Mouse (Mus musculus): ENCODE data around the gene Senp1. TPM values are rescaled to one million over a fixed set of nuclear protein-coding genes. Genes with fewer than 3 reads are reported as not detected.
A peak's percentile ranks its signal among the peaks of the same experiment; 100 is the strongest.

Senp1 gene
- 0.71 and 1.0 TPM in 2 replicates for polyA plus RNA-seq (2012)

GRCm38 (mm10) chr15:98093121-98094011, at the start of gene Senp1:
Senp1 (minus strand) TSS chr15:98093744.
- TF ChIP-seq TAL1 (IDR thresholded peaks at IDR 0.05; ENCODE audit: low read length) (no peak), GATA1 (IDR thresholded peaks at IDR 0.05; ENCODE audit: low read length) (no peak)
- Histone ChIP-seq H3K36me3 (ENCODE audit: control insufficient read depth) (peaks cover 57% of the 10 kb centered on the region), H3K9me3 (ENCODE audit: control insufficient read depth, low read length) (peaks cover 2% of the 10 kb centered on the region), H3K4me1 (ENCODE audit: control insufficient read depth) (peaks cover 40% of the 10 kb centered on the region), H3K4me3 (replicated peaks) (peak within 1 kb of the TSS; percentile 79), H3K27me3 (ENCODE audit: control insufficient read depth) (no peaks in the 10 kb centered on the region)

GRCm38 (mm10) chr15:98142515-98142914, 49.0 kb upstream of the Senp1 start:
- TF ChIP-seq GATA1 (IDR thresholded peaks at IDR 0.05; ENCODE audit: low read length) (no peak), TAL1 (IDR thresholded peaks at IDR 0.05; ENCODE audit: low read length) (no peak)
- H3K9me3 ChIP-seq (ENCODE audit: control insufficient read depth, low read length) = no peaks in the 10 kb centered on the region

GRCm38 (mm10) chr15:98140809-98141208, 47.3 kb upstream of the Senp1 start:
- H3K36me3 ChIP-seq (ENCODE audit: control insufficient read depth) = peaks cover 62% of the 10 kb centered on the region
- no peak for TF ChIP-seq TAL1 (IDR thresholded peaks at IDR 0.05; ENCODE audit: low read length)
- TF ChIP-seq GATA1 (IDR thresholded peaks at IDR 0.05; ENCODE audit: low read length) = no peak
- H3K27me3 ChIP-seq (ENCODE audit: control insufficient read depth) = no peaks in the 10 kb centered on the region
- H3K4me1 ChIP-seq (ENCODE audit: control insufficient read depth) = peaks cover 15% of the 10 kb centered on the region
- no peaks in the 10 kb centered on the region for H3K9me3 ChIP-seq (ENCODE audit: control insufficient read depth, low read length)
- no peak overlapping the region for H3K4me3 ChIP-seq (replicated peaks)

More at GRCm38 (mm10) chr15:98142515-98142914, 49.0 kb upstream of the Senp1 start:
- peaks cover 19% of the 10 kb centered on the region for H3K4me1 ChIP-seq (ENCODE audit: control insufficient read depth)
- peaks cover 44% of the 10 kb centered on the region for H3K36me3 ChIP-seq (ENCODE audit: control insufficient read depth)
- no peaks in the 10 kb centered on the region for H3K27me3 ChIP-seq (ENCODE audit: control insufficient read depth)
- H3K4me3 ChIP-seq (replicated peaks) = no peak overlapping the region

GRCm38 (mm10) chr15:98139763-98140162, 46.2 kb upstream of the Senp1 start:
- H3K9me3 ChIP-seq (ENCODE audit: control insufficient read depth, low read length) = no peaks in the 10 kb centered on the region
- no peak overlapping the region for H3K4me3 ChIP-seq (replicated peaks)
- peaks cover 72% of the 10 kb centered on the region for H3K36me3 ChIP-seq (ENCODE audit: control insufficient read depth)
- no peak for TF ChIP-seq GATA1 (IDR thresholded peaks at IDR 0.05; ENCODE audit: low read length)
- no peak for TF ChIP-seq TAL1 (IDR thresholded peaks at IDR 0.05; ENCODE audit: low read length)
- no peaks in the 10 kb centered on the region for H3K27me3 ChIP-seq (ENCODE audit: control insufficient read depth)
- H3K4me1 ChIP-seq (ENCODE audit: control insufficient read depth) = peaks cover 8% of the 10 kb centered on the region

- Histone ChIP-seq H3K4me3 (replicated peaks) (no peak overlapping the region), H3K27me3 (ENCODE audit: control insufficient read depth) (no peaks in the 10 kb centered on the region), H3K36me3 (ENCODE audit: control insufficient read depth) (peaks cover 91% of the 10 kb centered on the region), H3K4me1 (ENCODE audit: control insufficient read depth) (no peaks in the 10 kb centered on the region), H3K9me3 (ENCODE audit: control insufficient read depth, low read length) (no peaks in the 10 kb centered on the region)
- TF ChIP-seq TAL1 (IDR thresholded peaks at IDR 0.05; ENCODE audit: low read length) (no peak), GATA1 (IDR thresholded peaks at IDR 0.05; ENCODE audit: low read length) (no peak)
Observed at GRCm38 (mm10) chr15:98136871-98137270, 43.3 kb upstream of the Senp1 start.

- peaks cover 92% of the 10 kb centered on the region for H3K36me3 ChIP-seq (ENCODE audit: control insufficient read depth)
- TF ChIP-seq TAL1 (IDR thresholded peaks at IDR 0.05; ENCODE audit: low read length) = no peak
- H3K4me1 ChIP-seq (ENCODE audit: control insufficient read depth) = no peaks in the 10 kb centered on the region
- no peaks in the 10 kb centered on the region for H3K27me3 ChIP-seq (ENCODE audit: control insufficient read depth)
- H3K4me3 ChIP-seq (replicated peaks) = no peak overlapping the region
- H3K9me3 ChIP-seq (ENCODE audit: control insufficient read depth, low read length) = no peaks in the 10 kb centered on the region
Observed at GRCm38 (mm10) chr15:98135671-98136070, 42.1 kb upstream of the Senp1 start.

- Histone ChIP-seq H3K4me3 (replicated peaks) (no peak overlapping the region), H3K4me1 (ENCODE audit: control insufficient read depth) (no peaks in the 10 kb centered on the region), H3K9me3 (ENCODE audit: control insufficient read depth, low read length) (no peaks in the 10 kb centered on the region), H3K36me3 (ENCODE audit: control insufficient read depth) (peaks cover 93% of the 10 kb centered on the region), H3K27me3 (ENCODE audit: control insufficient read depth) (no peaks in the 10 kb centered on the region)
- TF ChIP-seq TAL1 (IDR thresholded peaks at IDR 0.05; ENCODE audit: low read length) (no peak), GATA1 (IDR thresholded peaks at IDR 0.05; ENCODE audit: low read length) (no peak)
Observed at GRCm38 (mm10) chr15:98134666-98135065, 41.1 kb upstream of the Senp1 start.

- Histone ChIP-seq H3K4me3 (replicated peaks) (no peak overlapping the region), H3K4me1 (ENCODE audit: control insufficient read depth) (no peaks in the 10 kb centered on the region), H3K36me3 (ENCODE audit: control insufficient read depth) (peaks cover 94% of the 10 kb centered on the region), H3K27me3 (ENCODE audit: control insufficient read depth) (no peaks in the 10 kb centered on the region), H3K9me3 (ENCODE audit: control insufficient read depth, low read length) (no peaks in the 10 kb centered on the region)
- no peak for TF ChIP-seq TAL1 (IDR thresholded peaks at IDR 0.05; ENCODE audit: low read length)
- TF ChIP-seq GATA1 (IDR thresholded peaks at IDR 0.05; ENCODE audit: low read length) = no peak
Observed at GRCm38 (mm10) chr15:98134034-98134433, 40.5 kb upstream of the Senp1 start.

GRCm38 (mm10) chr15:98133471-98133870, 39.9 kb upstream of the Senp1 start:
- H3K9me3 ChIP-seq (ENCODE audit: control insufficient read depth, low read length) = no peaks in the 10 kb centered on the region
- H3K4me3 ChIP-seq (replicated peaks) = no peak overlapping the region
- H3K4me1 ChIP-seq (ENCODE audit: control insufficient read depth) = no peaks in the 10 kb centered on the region
- TF ChIP-seq GATA1 (IDR thresholded peaks at IDR 0.05; ENCODE audit: low read length) (no peak), TAL1 (IDR thresholded peaks at IDR 0.05; ENCODE audit: low read length) (no peak)
- H3K36me3 ChIP-seq (ENCODE audit: control insufficient read depth) = peaks cover 97% of the 10 kb centered on the region
- no peaks in the 10 kb centered on the region for H3K27me3 ChIP-seq (ENCODE audit: control insufficient read depth)

Data from erythroblast, embryonic 14.5 days (primary cell).